Mouse (Mus musculus) stomach, embryonic 15.5 days (tissue): ENCODE measurements around the gene Tfap2b. TPM values are rescaled to one million over a fixed set of nuclear protein-coding genes. Genes with fewer than 3 reads are reported as not detected.

Experiments used
- ATAC-seq: fragments of 200-750 bp; cut with Nextera tagmentation; 2 replicates; pipeline ENCODE4 v1.8.0; 2017; ENCODE audit warnings: low read depth, moderate number of reproducible peaks, moderate TSS enrichment; ENCODE audit not compliant: insufficient read depth, low FRiP score
- H3K27ac ChIP-seq: fragments of 300-500 bp; sonication (generic); 2 replicates; pipeline ENCODE4 v1.5.1; 2015; ENCODE audit warnings: mild to moderate bottlenecking, inconsistent platforms
- H3K27me3 ChIP-seq: fragments of 300-500 bp; sonication (generic); replicated peaks from 2 replicates; pipeline ENCODE4 v1.6.1; 2015; ENCODE audit warnings: inconsistent platforms
- H3K36me3 ChIP-seq: fragments of 300-500 bp; sonication (generic); 2 replicates; pipeline ENCODE4 v1.6.1; 2015; ENCODE audit warnings: inconsistent platforms
- H3K4me1 ChIP-seq: fragments of 300-500 bp; sonication (generic); 2 replicates; pipeline ENCODE4 v1.6.1; 2015; ENCODE audit warnings: inconsistent platforms
- H3K4me2 ChIP-seq: fragments of 300-500 bp; sonication (generic); 2 replicates; pipeline ENCODE4 v1.6.1; 2015; ENCODE audit warnings: mild to moderate bottlenecking, inconsistent platforms
- H3K4me3 ChIP-seq: fragments of 300-500 bp; sonication (generic); replicated peaks from 2 replicates; pipeline ENCODE4 v1.5.1; 2015; ENCODE audit warnings: inconsistent platforms
- H3K9ac ChIP-seq: fragments of 300-500 bp; sonication (generic); 2 replicates; pipeline ENCODE4 v1.6.1; 2015; ENCODE audit warnings: inconsistent platforms
- H3K9me3 ChIP-seq: fragments of 300-500 bp; sonication (generic); 2 replicates; pipeline ENCODE4 v1.6.1; 2016; ENCODE audit warnings: inconsistent platforms
- WGBS: fragments of 180-500 bp; shearing (Covaris S2); methylation state at CpG from one replicate; pipeline ENCODE4 v1.1.7; 2015; 5-methylcytosine and 5-hydroxymethylcytosine counted together
- polyA plus RNA-seq: library from polyadenylated mRNA; unstranded; fragments of >200 nt; fragmentation: Nextera tagmentation; extraction: Ambion mirVana; gene quantifications from 2 replicates; pipeline ENCODE4 v1.2.1, GENCODE M21; 2015

Tfap2b gene
- polyA plus RNA-seq, 1 experiment from 2014 or later, result 1.5 TPM

- peaks cover 80% of the 10 kb centered on the region for H3K27me3 ChIP-seq
- ATAC-seq, result no peak
Measured at GRCm38 (mm10) chr1:19213171-19213570, 4.5 kb downstream of the Tfap2b start.

DNA sequence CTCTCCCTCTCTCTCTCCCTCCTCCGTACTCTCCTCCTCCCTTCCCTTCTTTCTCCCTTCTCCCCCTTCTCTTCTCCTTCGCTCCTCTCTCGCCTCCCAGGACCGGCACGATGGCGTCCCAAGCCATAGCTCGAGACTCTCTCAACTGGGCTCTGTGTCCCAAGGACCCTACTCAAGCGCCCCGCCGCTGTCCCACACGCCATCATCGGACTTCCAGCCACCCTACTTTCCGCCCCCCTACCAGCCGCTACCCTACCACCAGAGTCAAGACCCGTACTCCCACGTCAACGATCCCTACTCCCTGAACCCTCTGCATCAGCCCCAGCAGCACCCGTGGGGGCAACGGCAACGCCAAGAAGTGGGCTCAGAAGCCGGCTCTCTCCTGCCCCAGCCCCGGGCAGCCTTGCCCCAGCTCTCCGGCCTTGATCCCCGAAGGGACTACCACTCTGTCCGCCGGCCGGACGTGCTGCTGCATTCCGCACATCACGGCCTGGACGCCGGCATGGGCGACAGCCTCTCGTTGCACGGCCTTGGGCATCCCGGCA, 5.2 kb downstream of the Tfap2b start:
- Histone ChIP-seq H3K36me3 (no peaks in the 10 kb centered on the region), H3K4me2 (no peak overlapping the region), H3K27me3 (peaks cover 81% of the 10 kb centered on the region), H3K4me1 (peaks cover 9% of the 10 kb centered on the region; the same call in 1 of the 2 replicates), H3K27ac (no peak overlapping the region), H3K4me3 (no peak overlapping the region; the same call in 1 of the 2 replicates), H3K9ac (no peak overlapping the region), H3K9me3 (no peaks in the 10 kb centered on the region)
- no peak for ATAC-seq
- 2% methylated on average over 36 of the region's 36 CpGs for WGBS

More at GRCm38 (mm10) chr1:19213171-19213570, 4.5 kb downstream of the Tfap2b start:
- peaks cover 9% of the 10 kb centered on the region; the same call in 1 of the 2 replicates for H3K4me1 ChIP-seq
- H3K4me3 ChIP-seq, result no peak overlapping the region
- no peak overlapping the region for H3K9ac ChIP-seq
- no peaks in the 10 kb centered on the region for H3K36me3 ChIP-seq
- no peak overlapping the region for H3K27ac ChIP-seq
- H3K4me2 ChIP-seq, result no peak overlapping the region
- H3K9me3 ChIP-seq, result no peaks in the 10 kb centered on the region
- under 1% methylated on average over 4 of the region's 4 CpGs for WGBS

DNA sequence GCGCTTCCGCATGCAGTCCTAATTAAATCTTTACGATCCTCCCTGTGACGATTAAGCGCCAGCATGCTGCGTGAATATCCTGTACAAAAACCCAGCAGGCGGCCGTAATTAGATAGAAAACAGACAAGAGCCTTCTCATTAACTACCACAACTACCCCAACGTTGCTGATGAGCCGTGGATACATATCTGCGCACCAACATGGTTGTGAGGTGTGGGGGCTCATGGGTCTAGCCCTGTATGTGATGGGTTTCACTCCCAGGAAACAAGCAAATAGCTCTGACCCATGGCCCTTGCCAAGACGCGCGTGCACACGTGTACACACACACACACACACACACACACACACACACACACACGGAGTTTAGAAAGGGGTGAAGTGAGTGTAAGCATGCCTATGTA, 8.7 kb downstream of the Tfap2b start:
- ATAC-seq, result no peak
- no peak overlapping the region for H3K4me3 ChIP-seq
- H3K4me2 ChIP-seq, result no peak overlapping the region
- no peak overlapping the region for H3K9ac ChIP-seq
- H3K9me3 ChIP-seq, result no peaks in the 10 kb centered on the region
- H3K4me1 ChIP-seq, result peaks cover 3% of the 10 kb centered on the region; the same call in 1 of the 2 replicates
- H3K27ac ChIP-seq, result no peak overlapping the region
- H3K36me3 ChIP-seq, result no peaks in the 10 kb centered on the region
- H3K27me3 ChIP-seq, result peaks cover 79% of the 10 kb centered on the region
- 5% methylated on average over 16 of the region's 16 CpGs for WGBS

DNA sequence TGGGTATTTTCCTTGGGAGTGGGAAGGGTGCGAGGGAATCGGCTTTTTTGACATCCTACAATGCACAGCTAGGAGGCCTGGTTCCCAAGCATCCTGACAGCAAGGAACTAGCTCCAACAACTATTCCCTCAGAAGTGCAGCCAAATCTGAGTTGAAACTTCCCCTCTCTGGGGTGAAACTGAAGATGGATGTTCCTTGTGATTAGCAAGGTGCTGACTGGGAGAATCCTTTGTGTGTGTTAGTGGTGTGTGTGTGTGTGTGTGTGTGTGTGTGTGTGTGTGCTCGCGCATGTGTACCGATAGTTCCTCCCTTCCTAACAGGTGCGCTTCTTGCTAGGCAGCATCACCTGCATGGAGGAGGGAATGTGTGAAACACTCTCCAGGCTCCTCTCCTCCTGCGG, 9.5 kb downstream of the Tfap2b start:
- Histone ChIP-seq H3K27me3 (peaks cover 75% of the 10 kb centered on the region), H3K36me3 (no peaks in the 10 kb centered on the region), H3K9ac (no peak overlapping the region), H3K4me1 (peaks cover 3% of the 10 kb centered on the region; the same call in 1 of the 2 replicates), H3K4me2 (no peak overlapping the region), H3K9me3 (no peaks in the 10 kb centered on the region), H3K4me3 (no peak overlapping the region), H3K27ac (no peak overlapping the region)
- WGBS, result 5% methylated on average over 7 of the region's 7 CpGs
- no peak for ATAC-seq

- H3K9me3 ChIP-seq, result no peaks in the 10 kb centered on the region
- H3K27ac ChIP-seq, result no peak overlapping the region
- H3K9ac ChIP-seq, result no peak overlapping the region
- no peak overlapping the region for H3K4me3 ChIP-seq
- no peak for ATAC-seq
- H3K36me3 ChIP-seq, result no peaks in the 10 kb centered on the region
- H3K4me1 ChIP-seq, result no peaks in the 10 kb centered on the region
- peaks cover 73% of the 10 kb centered on the region for H3K27me3 ChIP-seq
- H3K4me2 ChIP-seq, result no peak overlapping the region
Measured at GRCm38 (mm10) chr1:19219381-19219780, 10.7 kb downstream of the Tfap2b start.

DNA sequence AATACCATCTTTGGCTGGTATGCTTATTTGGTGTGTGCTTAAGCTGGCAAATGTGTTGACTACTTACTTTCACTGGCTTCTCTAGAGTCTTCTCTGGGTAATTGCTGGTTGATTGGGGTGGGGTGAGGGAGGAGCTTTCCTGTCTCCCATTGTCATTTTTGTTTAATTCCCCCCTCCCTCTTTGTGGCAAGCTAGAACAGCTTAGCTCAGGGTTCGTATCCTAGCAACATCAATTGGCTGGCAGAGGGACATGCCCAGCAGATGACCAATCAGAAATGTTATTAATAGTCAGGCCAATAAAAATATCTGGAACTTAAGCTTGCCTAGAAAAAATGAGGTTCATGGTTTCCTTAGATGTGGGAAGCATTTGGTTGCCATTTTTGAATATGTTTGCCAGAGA, 11.8 kb downstream of the Tfap2b start:
- Histone ChIP-seq H3K4me2 (no peak overlapping the region), H3K4me3 (no peak overlapping the region), H3K9ac (no peak overlapping the region), H3K36me3 (no peaks in the 10 kb centered on the region), H3K27me3 (peaks cover 74% of the 10 kb centered on the region), H3K27ac (no peak overlapping the region), H3K9me3 (no peaks in the 10 kb centered on the region), H3K4me1 (no peaks in the 10 kb centered on the region)
- WGBS, result 6% methylated on average over 1 of the region's 1 CpGs
- no peak for ATAC-seq

GRCm38 (mm10) chr1:19221601-19222000, 12.9 kb downstream of the Tfap2b start:
- Histone ChIP-seq H3K9ac (no peak overlapping the region), H3K27ac (no peak overlapping the region), H3K27me3 (peaks cover 73% of the 10 kb centered on the region), H3K4me2 (no peak overlapping the region), H3K4me3 (no peak overlapping the region), H3K9me3 (no peaks in the 10 kb centered on the region), H3K4me1 (no peaks in the 10 kb centered on the region), H3K36me3 (no peaks in the 10 kb centered on the region)
- no peak for ATAC-seq
- WGBS, result under 1% methylated on average over 7 of the region's 7 CpGs

GRCm38 (mm10) chr1:19226699-19227098, 18.0 kb downstream of the Tfap2b start:
- WGBS, result 5% methylated on average over 8 of the region's 8 CpGs
- Histone ChIP-seq H3K36me3 (no peaks in the 10 kb centered on the region), H3K9me3 (no peaks in the 10 kb centered on the region), H3K27ac (no peak overlapping the region), H3K4me3 (no peak overlapping the region), H3K27me3 (peaks cover 74% of the 10 kb centered on the region), H3K4me2 (no peak overlapping the region), H3K4me1 (no peaks in the 10 kb centered on the region), H3K9ac (no peak overlapping the region)
- no peak for ATAC-seq

DNA sequence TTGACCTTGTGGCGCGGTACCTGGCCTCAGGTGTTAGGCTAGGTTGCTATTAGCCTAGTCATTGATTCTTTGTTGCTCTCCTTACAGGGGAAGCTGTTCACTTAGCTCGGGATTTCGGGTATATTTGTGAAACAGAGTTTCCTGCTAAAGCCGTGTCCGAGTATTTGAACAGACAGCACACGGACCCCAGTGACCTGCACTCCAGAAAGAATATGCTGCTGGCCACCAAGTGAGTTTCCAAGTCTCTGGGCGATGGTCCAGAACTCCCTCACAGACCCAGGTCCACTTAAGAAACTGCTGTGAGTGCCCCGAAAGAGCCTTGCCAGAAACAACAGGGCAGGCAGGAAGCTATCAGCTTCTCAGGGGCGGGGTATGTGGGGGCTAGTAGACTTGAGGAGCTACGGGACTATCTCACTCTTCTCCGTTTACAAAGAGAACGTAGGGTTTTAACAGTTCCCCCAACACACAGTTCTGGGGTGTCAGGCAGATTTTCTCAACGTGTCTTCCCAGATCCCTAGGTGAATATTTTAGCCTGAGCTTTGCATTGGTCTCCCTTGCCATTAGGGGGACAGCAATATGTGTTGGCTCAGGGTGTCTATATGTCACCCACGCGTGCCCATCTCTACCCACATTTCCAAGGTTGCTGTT, 22.3 kb downstream of the Tfap2b start:
- no peak overlapping the region for H3K27ac ChIP-seq
- no peaks in the 10 kb centered on the region for H3K4me1 ChIP-seq
- peaks cover 77% of the 10 kb centered on the region for H3K27me3 ChIP-seq
- 2% methylated on average over 16 of the region's 16 CpGs for WGBS
- no peak overlapping the region for H3K4me3 ChIP-seq
- H3K9ac ChIP-seq, result no peak overlapping the region
- H3K36me3 ChIP-seq, result no peaks in the 10 kb centered on the region
- H3K4me2 ChIP-seq, result no peak overlapping the region
- no peaks in the 10 kb centered on the region for H3K9me3 ChIP-seq
- ATAC-seq, result no peak

DNA sequence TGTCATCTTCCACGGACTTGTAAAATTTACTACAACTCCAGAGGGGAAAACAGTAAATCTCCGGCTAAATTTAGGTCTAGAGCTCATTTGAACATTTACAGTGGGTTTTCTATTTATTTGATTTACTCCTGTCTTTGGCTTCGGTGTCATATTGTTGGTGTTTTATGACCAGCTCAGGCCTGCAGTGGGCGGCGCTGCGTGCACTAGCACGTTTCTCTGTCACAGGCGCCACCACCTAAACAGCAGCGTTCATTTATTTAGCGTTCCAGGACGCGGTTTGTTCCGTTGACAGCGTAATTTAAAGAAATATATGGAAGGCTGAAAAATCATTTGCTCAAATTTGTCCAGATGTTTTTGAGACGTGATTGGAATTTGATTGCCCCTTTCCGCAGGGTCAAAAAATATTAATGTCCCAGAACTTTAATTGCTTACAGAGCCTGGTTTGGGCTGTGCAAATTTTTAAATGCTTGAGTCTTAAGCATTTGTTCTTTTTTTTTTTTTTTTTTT, 22.9 kb downstream of the Tfap2b start:
- no peaks in the 10 kb centered on the region for H3K36me3 ChIP-seq
- no peaks in the 10 kb centered on the region for H3K4me1 ChIP-seq
- ATAC-seq, result no peak
- no peaks in the 10 kb centered on the region for H3K9me3 ChIP-seq
- no peak overlapping the region for H3K9ac ChIP-seq
- H3K27ac ChIP-seq, result no peak overlapping the region
- H3K4me2 ChIP-seq, result no peak overlapping the region
- H3K4me3 ChIP-seq, result no peak overlapping the region
- peaks cover 78% of the 10 kb centered on the region for H3K27me3 ChIP-seq
- 5% methylated on average over 16 of the region's 16 CpGs for WGBS

DNA sequence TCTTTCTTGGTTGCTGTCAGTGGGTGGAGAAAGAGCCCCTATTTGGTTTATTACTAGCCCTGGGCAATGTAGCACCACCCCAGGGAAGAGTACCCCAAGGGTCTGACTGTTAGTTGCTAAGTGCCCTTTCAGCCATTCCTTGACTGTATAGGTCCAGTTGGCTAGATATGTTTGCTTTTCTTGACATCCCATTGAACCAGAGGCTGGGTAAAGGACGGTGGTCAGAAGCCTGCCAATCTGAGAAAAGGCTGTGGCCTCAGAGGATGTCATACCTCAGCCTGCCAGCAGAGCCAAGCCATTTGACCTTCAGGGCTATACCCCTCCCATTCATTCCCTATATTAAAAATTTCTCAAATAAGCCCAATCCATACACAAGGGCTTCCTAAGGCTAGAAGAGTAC, 24.0 kb downstream of the Tfap2b start:
- H3K9ac ChIP-seq, result no peak overlapping the region
- H3K27ac ChIP-seq, result no peak overlapping the region
- 0% methylated on average over 1 of the region's 1 CpGs for WGBS
- no peak overlapping the region for H3K4me3 ChIP-seq
- H3K9me3 ChIP-seq, result no peaks in the 10 kb centered on the region
- H3K36me3 ChIP-seq, result no peaks in the 10 kb centered on the region
- no peak for ATAC-seq
- H3K4me2 ChIP-seq, result no peak overlapping the region
- H3K4me1 ChIP-seq, result no peaks in the 10 kb centered on the region
- peaks cover 79% of the 10 kb centered on the region for H3K27me3 ChIP-seq

- no peaks in the 10 kb centered on the region for H3K4me1 ChIP-seq
- no peak overlapping the region for H3K4me3 ChIP-seq
- WGBS, result 2% methylated on average over 19 of the region's 19 CpGs
- no peak overlapping the region for H3K9ac ChIP-seq
- no peak overlapping the region for H3K4me2 ChIP-seq
- H3K36me3 ChIP-seq, result no peaks in the 10 kb centered on the region
- ATAC-seq, result no peak
- no peak overlapping the region for H3K27ac ChIP-seq
- no peaks in the 10 kb centered on the region for H3K9me3 ChIP-seq
- peaks cover 76% of the 10 kb centered on the region for H3K27me3 ChIP-seq
Measured at GRCm38 (mm10) chr1:19233857-19234256, 25.1 kb downstream of the Tfap2b start.
